Mouse (Mus musculus): ENCODE results near the gene Kcnd1. TPM values are rescaled to one million over a fixed set of nuclear protein-coding genes. Genes with fewer than 3 reads are reported as not detected.
A peak's percentile ranks its signal among the peaks of the same experiment; 100 is the strongest.
"Not testable (repeated sequence)": the region's sequence is repeated elsewhere in the genome, so short reads cannot be mapped to it uniquely, and the experiment has no call there.

Gene Kcnd1
- total RNA-seq (2021), result under 1 TPM; 0.79 to 0.94 TPM

DNA sequence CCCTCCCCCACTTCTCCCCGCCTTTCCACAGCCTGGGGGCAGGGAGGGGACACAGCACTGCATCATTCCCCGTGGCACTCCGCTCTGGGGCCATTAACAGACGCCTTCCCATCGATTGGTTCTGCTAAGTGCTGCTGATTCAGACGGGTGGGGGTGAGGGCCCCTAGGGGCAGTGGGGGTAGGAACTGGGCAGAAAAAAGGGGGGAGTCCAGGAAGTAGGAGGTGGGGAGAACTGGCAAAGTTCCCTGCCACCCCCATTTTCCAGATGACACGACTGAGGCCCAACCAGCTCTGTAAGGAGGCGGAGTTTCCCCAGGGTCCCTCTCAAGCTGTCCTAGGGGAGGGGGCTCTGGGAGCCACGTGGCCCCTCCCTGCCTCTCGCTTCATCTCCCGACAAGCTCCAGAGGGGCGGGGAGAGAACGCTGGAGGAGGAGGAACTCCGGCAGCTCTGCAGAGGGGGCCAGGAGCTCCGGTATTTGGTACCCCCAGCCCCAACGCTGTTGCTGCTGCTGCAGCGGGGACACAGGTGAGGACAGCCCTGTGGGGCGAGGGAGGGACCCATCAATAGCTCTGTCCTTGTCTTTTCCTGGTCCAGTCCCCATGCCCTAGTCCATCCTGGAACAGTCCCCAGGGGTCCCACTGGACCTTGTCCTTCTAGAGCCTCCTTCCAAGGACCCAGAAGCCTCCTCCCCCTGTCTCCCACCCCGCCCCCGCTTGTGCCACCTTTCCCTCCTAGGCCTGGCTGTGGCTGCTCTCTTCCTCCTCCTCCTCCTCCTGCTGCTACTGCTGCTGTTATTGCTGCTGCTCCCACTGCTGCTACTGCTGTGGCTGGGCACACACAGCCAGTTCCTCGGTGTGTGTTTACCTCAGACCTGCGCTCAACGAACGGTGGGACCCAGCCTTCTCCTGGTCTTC lies at the start of gene Kcnd1:
TSS of gene Kcnd1 (plus strand) at position 425 of the 915 bp plus-strand sequence.
- intact Hi-C loops (cut with DNase I), result no loop called here
- DNase-seq, result peak; percentile 33 to 42

DNA sequence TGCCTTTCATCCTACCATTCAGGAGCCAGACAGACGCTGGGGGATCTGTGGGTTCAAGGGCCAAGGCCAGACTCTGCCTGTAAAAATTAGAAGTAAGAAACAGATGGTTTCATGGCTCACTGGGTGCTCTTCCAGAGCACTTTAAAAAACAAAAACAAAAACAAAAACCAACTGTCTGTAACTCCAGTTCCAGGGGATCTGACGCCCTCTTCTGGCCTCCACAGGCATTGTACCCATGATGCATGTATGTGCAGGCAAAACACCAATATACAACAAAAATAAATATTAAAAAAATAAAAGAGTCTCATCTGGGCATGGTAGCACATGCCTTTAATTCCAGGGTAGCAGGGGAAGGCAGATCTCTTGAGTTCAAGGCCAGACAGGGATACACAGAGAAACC lies 49.3 kb upstream of the Kcnd1 start:
- no peak for DNase-seq

DNA sequence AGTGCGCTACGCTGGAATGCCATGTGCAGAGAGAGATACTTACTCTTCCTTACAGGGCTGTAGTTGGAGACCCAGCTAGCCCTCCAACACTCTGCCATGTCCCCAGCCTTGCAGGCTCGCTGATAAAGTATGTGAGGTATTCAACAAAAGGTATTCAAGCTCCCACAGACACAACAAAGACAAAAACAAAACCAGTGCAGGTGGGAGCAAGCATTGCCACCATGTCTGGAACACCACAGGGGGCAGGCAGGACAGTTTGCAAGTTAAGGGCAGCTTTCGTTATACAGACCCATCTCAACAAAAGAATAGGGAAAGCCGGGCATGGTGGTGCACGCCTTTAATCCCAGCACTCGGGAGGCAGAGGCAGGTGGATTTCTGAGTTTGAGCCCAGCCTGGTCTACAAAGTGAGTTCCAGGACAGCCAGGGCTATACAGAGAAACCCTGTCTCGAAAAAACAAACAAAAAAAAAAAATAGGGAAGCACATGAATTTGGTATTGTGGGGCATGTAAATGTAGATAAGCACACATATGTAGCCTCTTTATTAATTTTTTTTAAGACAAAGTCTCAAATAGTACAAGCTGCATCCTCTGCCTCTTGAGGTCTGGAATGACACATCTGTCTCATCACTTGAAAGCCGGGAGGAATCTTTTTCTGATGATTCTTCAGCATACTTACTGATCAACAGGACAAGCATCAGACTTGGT lies 46.4 kb upstream of the Kcnd1 start:
- intact Hi-C loops (cut with DNase I), result loop anchor here (2.0 to 5.0 kb wide), 2 partner anchors 17 to 43 kb away; no protein-coding TSS in a partner anchor
- no peak for DNase-seq

More for the DNA sequence above, 49.3 kb upstream of the Kcnd1 start:
- intact Hi-C loops (cut with DNase I), result no loop called here

GRCm38 (mm10) chrX:7776329-7777082 lies 45.6 kb upstream of the Kcnd1 start:
- intact Hi-C loops (cut with DNase I), result loop anchor here (2.0 to 5.0 kb wide), 2 partner anchors 18 to 44 kb away; no protein-coding TSS in a partner anchor
- DNase-seq, result peak; percentile 48 to 66

- intact Hi-C loops (cut with DNase I), result loop anchor here (5.0 kb wide), 1 partner anchor 46 kb away; no protein-coding TSS in a partner anchor
Observed at GRCm38 (mm10) chrX:7778450-7779244, 43.4 kb upstream of the Kcnd1 start.

DNA sequence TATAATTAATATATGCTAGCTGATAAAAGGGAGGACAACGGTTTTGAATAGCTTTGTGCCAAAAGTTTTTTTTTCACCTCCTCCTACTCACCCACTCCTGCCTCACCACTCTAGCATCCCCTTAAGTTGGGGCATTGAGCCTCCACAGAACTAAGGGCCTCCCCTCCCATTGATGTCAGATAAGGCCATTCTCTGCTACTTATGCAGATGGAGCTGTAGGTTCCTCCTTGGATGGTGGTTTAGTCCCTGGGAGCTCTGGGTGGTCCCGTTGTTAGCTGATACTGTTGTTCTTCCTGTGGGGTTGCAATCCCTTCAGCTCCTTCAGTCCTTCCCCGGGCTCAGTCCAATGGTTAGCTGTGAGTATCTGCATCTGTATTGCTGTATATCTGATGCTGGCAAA lies 42.8 kb upstream of the Kcnd1 start:
- no peak for DNase-seq
- intact Hi-C loops (cut with DNase I), result loop anchor here (5.0 kb wide), 1 partner anchor 47 kb away; no protein-coding TSS in a partner anchor

More at GRCm38 (mm10) chrX:7778450-7779244, 43.4 kb upstream of the Kcnd1 start:
- no peak for DNase-seq

DNA sequence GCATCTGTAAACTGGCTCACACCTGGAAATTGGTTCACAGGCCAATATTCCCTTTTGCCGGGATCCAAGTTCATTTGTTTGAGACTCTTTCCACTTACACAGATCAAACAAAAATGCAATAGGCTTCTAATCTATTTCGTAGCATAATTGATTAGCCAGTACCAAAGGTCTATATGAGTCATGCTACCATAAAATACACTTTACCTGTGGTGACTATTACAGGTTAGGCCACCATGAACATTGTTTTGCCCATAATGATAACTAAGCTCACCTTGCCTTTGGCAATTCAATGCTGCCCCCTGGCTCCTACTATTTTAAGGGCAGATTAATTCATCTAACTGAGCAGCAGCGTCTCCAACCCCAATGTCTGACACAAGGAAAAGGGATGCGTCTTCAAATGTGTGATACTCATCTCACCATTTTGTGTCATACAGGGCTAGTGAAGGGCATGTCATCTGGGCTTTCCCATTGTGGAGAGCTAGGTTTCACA lies 39.4 kb upstream of the Kcnd1 start:
- intact Hi-C loops (cut with DNase I), result no loop called here
- no peak for DNase-seq

GRCm38 (mm10) chrX:7789542-7790136 lies 32.5 kb upstream of the Kcnd1 start, which contains the start of gene Gripap1:
TSS of gene Gripap1 (plus strand) at chrX:7789765.
- DNase-seq, result peak; percentile 78 to 79
- intact Hi-C loops (cut with DNase I), result loop anchor here (5.0 kb wide), 1 partner anchor 37 kb away; the partner anchor contains the start of gene Ccdc120

DNA sequence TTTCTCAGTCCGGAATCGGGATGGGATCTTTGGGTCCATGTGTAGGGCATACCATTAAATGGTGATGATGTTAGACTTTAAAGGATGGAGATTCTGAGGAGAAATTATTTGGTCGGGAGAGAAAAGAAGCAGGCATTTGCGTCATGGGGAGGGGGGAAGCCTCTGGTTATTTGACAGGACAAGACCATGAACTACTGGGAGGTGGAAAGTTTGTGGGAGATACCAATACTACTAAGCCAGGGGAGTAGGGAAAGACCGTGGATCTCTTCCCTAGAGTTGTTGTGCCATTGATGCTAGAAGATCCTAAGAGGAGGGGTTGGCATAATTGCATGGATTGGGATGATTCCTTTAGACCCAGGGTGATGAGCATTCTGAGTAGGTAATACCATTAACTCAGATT lies 31.8 kb upstream of the Kcnd1 start:
- no peak for DNase-seq
- intact Hi-C loops (cut with DNase I), result loop anchor here (5.0 kb wide), 1 partner anchor 38 kb away; the partner anchor contains the start of gene Ccdc120

DNA sequence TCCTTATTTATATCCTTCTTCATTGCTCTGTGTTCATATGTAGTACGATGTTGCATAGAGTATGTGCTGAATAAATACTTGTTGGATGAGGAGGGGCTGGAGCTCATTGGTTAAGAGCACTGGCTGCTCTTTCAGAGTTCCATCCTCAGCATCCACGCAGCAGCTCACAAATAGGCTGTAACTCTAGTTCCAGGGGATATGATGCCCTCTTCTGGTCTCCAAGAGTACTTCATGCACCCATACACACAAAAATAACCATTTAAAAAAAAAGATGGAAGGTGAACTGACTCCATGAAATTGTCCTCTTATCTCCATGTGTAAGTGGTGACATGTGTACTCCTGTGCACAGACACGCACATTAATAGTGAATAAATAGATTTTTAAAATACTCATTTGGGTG lies 28.7 kb upstream of the Kcnd1 start:
- peak in 1 of 2 experiments; percentile 11 for DNase-seq
- intact Hi-C loops (cut with DNase I), result loop anchor here (5.0 kb wide), 1 partner anchor 41 kb away; the partner anchor contains the start of gene Ccdc120

DNA sequence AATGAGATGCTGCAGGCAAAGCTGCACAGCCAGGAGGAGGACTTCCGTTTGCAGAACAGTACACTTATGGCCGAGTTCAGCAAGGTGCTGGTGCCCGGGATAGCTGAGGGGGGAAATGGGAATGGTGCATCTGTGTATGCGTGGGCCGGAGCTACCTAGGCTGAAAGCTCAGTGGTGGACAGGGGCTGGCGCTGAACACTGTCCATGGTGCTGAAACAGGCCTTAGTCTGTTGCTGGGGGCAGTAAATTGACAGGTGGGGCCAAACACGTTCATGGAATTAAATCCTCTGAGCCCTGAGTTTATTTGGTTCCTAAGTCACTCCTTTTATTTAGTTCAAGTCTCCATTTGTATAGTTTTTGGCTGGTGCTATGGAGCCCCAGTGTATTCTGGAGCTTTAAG lies 27.1 kb upstream of the Kcnd1 start:
- intact Hi-C loops (cut with DNase I), result no loop called here
- peak; percentile 36 to 40 for DNase-seq

DNA sequence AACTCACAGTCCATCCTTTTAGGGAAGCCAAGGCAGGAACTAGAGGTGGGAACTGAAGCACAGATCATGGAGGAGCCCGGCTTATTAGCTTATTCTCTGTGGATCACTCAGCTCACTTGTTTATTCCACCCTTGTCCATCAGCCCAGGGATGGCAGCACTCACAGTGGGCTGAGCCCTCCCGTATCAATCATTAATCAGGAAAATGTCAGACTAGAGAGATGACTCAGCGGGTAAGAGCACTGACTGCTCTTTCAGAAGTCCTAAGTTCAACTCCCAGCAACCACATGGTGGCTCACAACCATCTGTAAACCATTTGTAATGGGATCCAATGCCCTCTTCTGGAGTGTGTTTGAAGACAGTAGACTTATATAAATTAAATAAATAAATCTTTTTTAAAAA lies 24.8 kb upstream of the Kcnd1 start:
- DNase-seq, result no peak
- intact Hi-C loops (cut with DNase I), result no loop called here

GRCm38 (mm10) chrX:7802157-7802556 lies 19.9 kb upstream of the Kcnd1 start:
- intact Hi-C loops (cut with DNase I); DNase-seq: not testable (repeated sequence)

DNA sequence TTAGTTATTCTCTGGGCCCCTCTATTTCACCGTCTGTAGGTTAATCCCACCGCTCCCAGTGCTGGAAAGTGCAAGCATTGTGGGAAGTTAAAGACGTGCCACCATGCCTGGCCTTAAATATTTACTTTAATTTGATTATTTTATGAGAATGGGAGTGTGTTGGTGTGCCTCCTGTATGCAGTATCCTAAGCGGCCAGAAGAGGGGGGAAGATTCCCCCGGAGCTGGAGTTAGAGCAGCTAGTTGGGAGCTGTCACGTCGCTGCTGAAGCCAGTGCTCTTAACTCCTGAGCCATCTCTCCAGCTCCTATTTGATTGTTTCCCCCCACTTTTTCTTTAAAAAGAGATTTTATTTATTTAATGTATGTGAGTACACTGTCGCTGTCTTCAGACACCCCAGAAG lies 7.1 kb upstream of the Kcnd1 start:
- intact Hi-C loops (cut with DNase I), result not testable (repeated sequence)
- peak; percentile 16 to 31 for DNase-seq

DNA sequence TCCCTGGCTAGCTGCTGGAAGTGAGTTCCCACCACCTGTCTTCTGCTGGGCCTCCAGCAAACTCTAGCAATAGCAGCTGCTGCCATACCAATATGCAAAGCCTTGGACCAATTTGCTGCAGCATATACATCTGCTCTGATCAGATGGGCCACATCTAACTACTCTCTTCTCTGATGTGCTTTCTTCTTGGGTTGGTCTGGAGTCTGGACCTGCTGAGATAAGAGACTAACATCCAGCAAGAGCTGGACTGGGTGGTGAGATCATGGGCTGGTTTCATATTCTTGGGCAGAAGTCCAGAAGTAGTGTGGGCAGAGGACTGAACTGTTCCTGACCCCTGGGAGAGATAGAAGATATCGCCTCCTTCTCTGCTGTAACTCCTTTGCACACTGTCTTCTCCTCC lies 15.1 kb downstream of the Kcnd1 start:
- no peak for DNase-seq
- intact Hi-C loops (cut with DNase I), result no loop called here

GRCm38 (mm10) chrX:7840842-7841162 lies 18.7 kb downstream of the Kcnd1 start:
- DNase-seq, result no peak

GRCm38 (mm10) chrX:7841163-7842162 lies 19.4 kb downstream of the Kcnd1 start, which contains the start of gene Otud5:
TSS of gene Otud5 (plus strand) at chrX:7841364.
- intact Hi-C loops (cut with DNase I), result no loop called here
- peak; percentile 93 to 96 for DNase-seq

More at GRCm38 (mm10) chrX:7840842-7841162, 18.7 kb downstream of the Kcnd1 start:
- intact Hi-C loops (cut with DNase I), result no loop called here

DNA sequence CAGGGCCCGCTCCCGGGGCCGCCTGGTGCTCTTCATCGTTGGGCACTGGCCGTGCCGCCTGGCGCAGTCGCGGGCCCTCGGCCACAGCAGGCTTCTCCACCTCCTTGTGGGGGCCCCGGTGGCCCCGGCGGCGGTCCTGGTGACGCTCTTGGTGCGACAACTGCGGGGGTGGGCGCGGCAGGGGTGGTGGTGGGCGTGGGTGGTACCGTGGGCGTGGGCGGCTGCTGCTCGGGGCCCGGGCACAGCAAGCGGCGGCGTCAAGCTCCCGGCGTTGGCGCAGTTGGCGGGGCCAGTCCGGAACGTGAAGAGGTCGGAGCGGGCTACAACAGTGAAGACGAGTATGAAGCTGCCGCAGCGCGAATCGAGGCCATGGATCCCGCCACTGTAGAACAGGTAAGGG lies 20.2 kb downstream of the Kcnd1 start:
- intact Hi-C loops (cut with DNase I), result no loop called here
- peak in 1 of 2 experiments; percentile 12 for DNase-seq
